Mouse (Mus musculus) liver, embryonic 14.5 days (tissue): ENCODE measurements at regions not wholly inside any gene's neighbourhood (a gene's known extent, or its start where the extent isn't known, plus 50 kb on each side); places are given as distances from the start of the nearest gene placed in this dataset.

Experiments
- ATAC-seq: fragments of 200-750 bp; cut with Nextera tagmentation; 2 replicates; pipeline ENCODE4 v1.8.0; 2017; ENCODE audit warnings: moderate number of reproducible peaks, mild to moderate bottlenecking, moderate library complexity; ENCODE audit not compliant: insufficient read depth
- DNase-seq, 3 experiments: peaks; one replicate each; pipeline ENCODE4 v3.0.0-alpha.2; 2012 to 2013; ENCODE audit warnings: low read depth in 3 of 3, low spot score in 3 of 3
- H3K27ac ChIP-seq: fragments of 300-500 bp; sonication (generic); 2 replicates; pipeline ENCODE4 v1.5.1; 2014; ENCODE audit warnings: moderate library complexity, mild to moderate bottlenecking, control low read depth, inconsistent platforms
- H3K27me3 ChIP-seq: fragments of 300-500 bp; sonication (generic); 2 replicates; pipeline ENCODE4 v1.6.1; 2014; ENCODE audit warnings: mild to moderate bottlenecking, low read length, moderate library complexity; ENCODE audit not compliant: control insufficient read depth, insufficient read depth
- H3K36me3 ChIP-seq: fragments of 300-500 bp; sonication (generic); replicated peaks from 2 replicates; pipeline ENCODE4 v1.6.1; 2014; ENCODE audit warnings: low read depth; ENCODE audit not compliant: control insufficient read depth, insufficient read depth
- H3K4me1 ChIP-seq, 2 experiments: fragments of 200-500 bp in 1 of 2; fragments of 300-500 bp in 1 of 2; sonication (generic) in 1 of 2; replicated peaks; 2 replicates each; pipeline ENCODE4 v1.6.1; 2012 to 2014; ENCODE audit warnings: antibody characterized with exemption in 1 of 2, inconsistent platforms in 1 of 2, low read length in 1 of 2; ENCODE audit not compliant: control insufficient read depth in 2 of 2, insufficient read depth in 2 of 2
- H3K4me2 ChIP-seq: fragments of 300-500 bp; sonication (generic); 2 replicates; pipeline ENCODE4 v1.6.1; 2014; ENCODE audit warnings: low read depth, mild to moderate bottlenecking, control low read depth, moderate library complexity
- H3K4me3 ChIP-seq, 2 experiments: fragments of 200-500 bp in 1 of 2; fragments of 300-500 bp in 1 of 2; sonication (generic) in 1 of 2; 2 replicates each; pipeline ENCODE4 v1.5.1; 2012 to 2014; ENCODE audit warnings: low read depth in 2 of 2, low read length in 2 of 2, mild to moderate bottlenecking in 2 of 2, control low read depth in 1 of 2, inconsistent platforms in 1 of 2, moderate library complexity in 1 of 2; ENCODE audit not compliant: insufficient read depth in 1 of 2
- H3K9ac ChIP-seq: fragments of 300-500 bp; sonication (generic); replicated peaks from 2 replicates; pipeline ENCODE4 v1.6.1; 2014; ENCODE audit warnings: mild to moderate bottlenecking, control low read depth, moderate library complexity
- H3K9me3 ChIP-seq: fragments of 300-500 bp; sonication (generic); 2 replicates; pipeline ENCODE4 v1.6.1; 2016; ENCODE audit warnings: low read length, mixed read lengths; ENCODE audit not compliant: control insufficient read depth
- CTCF ChIP-seq: IDR thresholded peaks from 2 replicates; pipeline ENCODE4 v1.5.1; 2016; ENCODE audit warnings: antibody characterized with exemption, low read depth, control low read depth
- EP300 ChIP-seq: IDR thresholded peaks from 2 replicates; pipeline ENCODE4 v1.6.1; 2016; ENCODE audit warnings: antibody characterized with exemption, low read depth
- WGBS: fragments of 180-500 bp; shearing (Covaris S2); extraction: QIAGEN DNeasy Blood & Tissue Kit; methylation state at CpG from one replicate; pipeline ENCODE4 v1.1.7; 2014; ENCODE audit not compliant: insufficient replicate concordance; 5-methylcytosine and 5-hydroxymethylcytosine counted together

DNA sequence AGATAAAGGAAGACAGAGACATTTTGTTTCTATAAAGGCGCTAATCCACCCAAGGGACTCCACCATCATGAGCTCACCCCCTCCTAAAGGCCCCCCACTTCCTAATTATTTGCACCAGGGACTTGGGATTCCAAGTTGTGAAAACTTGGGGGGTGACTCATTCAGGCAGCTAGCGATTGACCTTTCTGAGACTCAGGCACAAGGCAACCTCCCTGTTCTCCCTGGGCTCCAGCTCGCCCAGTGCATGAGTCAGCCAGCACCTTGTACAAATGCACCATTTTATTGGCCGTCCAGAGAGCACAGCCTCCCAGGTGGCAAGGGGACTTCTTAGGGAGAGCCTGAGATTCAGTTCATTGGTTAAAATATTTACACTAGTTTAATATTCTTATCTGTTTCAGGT lies 78.0 kb upstream of the Dio3 start:
- Histone ChIP-seq H3K4me3 (no peak overlapping the region), H3K4me1 (no peaks in the 10 kb centered on the region; a peak in 1 of 4 replicates), H3K27ac (no peak overlapping the region), H3K9ac (no peak overlapping the region), H3K27me3 (no peaks in the 10 kb centered on the region), H3K4me2 (no peak overlapping the region), H3K9me3 (no peaks in the 10 kb centered on the region), H3K36me3 (no peaks in the 10 kb centered on the region)
- ATAC-seq (no peak), DNase-seq (no peak)
- WGBS: 61% methylated on average over 4 of the region's 4 CpGs
- TF ChIP-seq CTCF: no peak
- TF ChIP-seq EP300: no peak

DNA sequence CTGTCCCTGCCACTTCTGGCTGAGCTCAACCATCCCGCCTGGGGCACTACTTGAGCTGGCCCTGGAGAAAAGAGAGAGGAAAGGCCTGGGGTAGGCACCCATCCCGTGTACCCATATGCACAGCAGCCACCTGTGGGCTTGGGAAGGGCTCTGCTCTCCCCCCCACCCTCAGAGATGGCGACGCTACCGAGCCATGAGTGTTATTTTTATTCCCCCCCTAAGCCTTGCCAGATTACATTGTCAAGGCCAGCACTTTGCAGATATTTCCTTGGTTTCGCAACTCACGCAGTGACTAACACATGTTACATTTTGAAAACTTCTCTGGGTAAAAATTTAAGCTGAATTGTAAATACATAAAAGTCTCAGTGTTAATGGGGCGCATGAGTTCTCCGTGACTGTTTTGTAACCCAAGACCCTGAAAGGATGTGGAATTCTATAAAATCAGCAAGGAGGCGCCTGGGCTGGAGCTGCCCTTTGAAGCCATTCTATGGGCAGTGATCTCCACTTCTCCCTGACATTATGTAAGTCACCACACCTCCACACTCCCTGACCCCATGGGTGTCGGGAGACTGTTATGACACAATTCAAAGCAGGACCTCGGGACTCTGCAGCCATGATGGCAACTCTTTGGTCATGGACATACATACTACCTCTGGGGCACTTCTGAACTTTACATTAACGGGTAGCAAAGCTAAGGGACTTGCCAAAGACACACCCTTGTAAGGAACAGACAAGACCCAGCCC lies 75.4 kb upstream of the Dio3 start:
- no peak overlapping the region for H3K4me3 ChIP-seq
- H3K4me1 ChIP-seq: no peaks in the 10 kb centered on the region; a peak in 2 of 4 replicates
- no peak overlapping the region for H3K27ac ChIP-seq
- DNase-seq: no peak
- H3K9ac ChIP-seq: no peak overlapping the region
- no peaks in the 10 kb centered on the region for H3K27me3 ChIP-seq
- no peaks in the 10 kb centered on the region for H3K9me3 ChIP-seq
- TF ChIP-seq EP300 (no peak), CTCF (no peak)
- no peak for ATAC-seq
- H3K36me3 ChIP-seq: no peaks in the 10 kb centered on the region
- H3K4me2 ChIP-seq: no peak overlapping the region
- 48% methylated on average over 13 of the region's 13 CpGs for WGBS

DNA sequence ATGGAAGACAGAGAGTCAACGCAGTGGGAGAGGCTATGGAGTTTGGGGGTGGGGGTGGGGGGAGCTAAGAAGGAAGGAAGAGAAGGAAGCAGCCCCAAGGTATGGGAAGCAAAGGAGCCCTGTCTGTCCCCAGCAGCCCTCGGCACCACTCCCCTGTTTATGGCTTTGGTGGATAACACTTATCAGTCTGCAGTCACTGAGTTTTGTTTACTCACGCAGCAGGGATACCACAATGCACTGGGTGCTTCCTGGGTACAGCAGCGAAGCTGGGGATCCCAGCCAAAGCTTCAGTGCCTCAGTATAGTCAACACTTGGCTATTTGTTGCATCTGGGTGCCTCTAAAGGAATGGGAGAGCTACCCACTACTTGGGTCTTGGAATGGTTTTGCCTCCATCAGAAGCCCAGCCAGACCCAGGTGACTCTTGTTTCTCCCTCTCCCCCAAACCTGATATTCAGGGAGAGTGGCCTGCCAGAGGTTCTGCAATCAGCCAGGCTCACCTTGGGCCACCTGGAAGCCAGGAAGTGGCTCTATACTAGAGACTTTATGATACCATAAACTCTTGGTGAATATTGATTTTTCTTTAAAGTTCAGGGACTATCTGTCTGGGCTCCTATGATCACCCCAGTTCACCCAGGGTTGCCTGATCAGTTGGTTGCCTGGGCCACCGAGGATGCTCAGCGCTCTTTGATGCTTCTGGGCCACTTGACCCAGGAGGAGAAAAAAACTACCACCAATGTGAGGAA lies 74.5 kb upstream of the Dio3 start:
- no peak overlapping the region for H3K27ac ChIP-seq

DNA sequence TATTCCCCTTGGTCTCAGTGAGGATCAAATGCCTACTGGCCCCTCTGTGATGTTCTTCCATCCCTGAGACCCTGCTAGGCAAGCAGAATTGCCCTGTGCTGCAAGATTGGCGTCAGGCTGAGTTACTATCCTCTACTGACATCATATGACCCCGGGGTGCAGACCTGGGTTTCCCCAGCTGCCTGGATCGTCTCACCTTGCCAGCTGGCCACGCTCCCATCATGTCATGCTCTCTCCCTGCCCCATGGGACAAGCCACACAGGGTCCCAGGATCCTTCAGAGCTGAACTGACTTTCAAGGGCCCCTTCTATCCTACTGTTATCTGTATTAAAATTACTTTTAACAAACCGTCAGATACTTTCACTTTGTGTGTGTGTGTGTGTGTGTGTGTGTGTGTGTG lies 72.6 kb upstream of the Dio3 start:
- 36% methylated on average over 5 of the region's 5 CpGs for WGBS
- Histone ChIP-seq H3K9ac (no peak overlapping the region), H3K9me3 (no peaks in the 10 kb centered on the region), H3K27me3 (no peaks in the 10 kb centered on the region), H3K27ac (no peak overlapping the region), H3K36me3 (no peaks in the 10 kb centered on the region), H3K4me1 (no peaks in the 10 kb centered on the region; a peak in 2 of 4 replicates), H3K4me2 (no peak overlapping the region), H3K4me3 (no peak overlapping the region)
- TF ChIP-seq EP300: no peak
- no peak for DNase-seq
- no peak for ATAC-seq

More for the DNA sequence above, 74.5 kb upstream of the Dio3 start:
- 30% methylated on average over 6 of the region's 6 CpGs for WGBS
- Histone ChIP-seq H3K9ac (no peak overlapping the region), H3K4me3 (no peak overlapping the region), H3K4me2 (no peak overlapping the region), H3K4me1 (no peaks in the 10 kb centered on the region; a peak in 2 of 4 replicates), H3K36me3 (no peaks in the 10 kb centered on the region), H3K27me3 (no peaks in the 10 kb centered on the region), H3K9me3 (no peaks in the 10 kb centered on the region)
- ATAC-seq (no peak), DNase-seq (no peak)
- TF ChIP-seq CTCF (no peak), EP300 (no peak)

DNA sequence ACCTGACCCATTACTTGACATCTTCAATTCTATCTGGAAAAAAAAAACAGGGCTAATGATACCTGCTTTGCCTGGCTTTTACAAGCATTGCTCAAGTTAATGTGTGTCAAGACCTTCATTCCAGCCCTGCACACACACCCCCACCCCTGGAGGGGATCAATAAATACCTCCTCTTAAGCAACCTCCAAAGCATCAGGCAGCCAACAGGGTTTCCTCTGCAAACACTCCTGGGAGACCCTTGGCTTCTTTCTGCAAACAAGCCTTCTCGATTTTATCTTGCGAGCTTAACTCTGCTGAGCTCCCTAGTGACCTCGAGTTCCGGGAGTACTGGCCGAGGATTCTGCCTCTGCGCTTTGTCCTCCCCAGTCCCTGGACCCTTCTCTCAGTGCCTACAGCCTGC lies 72.1 kb upstream of the Dio3 start:
- no peak for ATAC-seq
- no peak overlapping the region for H3K27ac ChIP-seq
- H3K9me3 ChIP-seq: no peaks in the 10 kb centered on the region
- H3K27me3 ChIP-seq: no peaks in the 10 kb centered on the region
- 32% methylated on average over 6 of the region's 6 CpGs for WGBS
- TF ChIP-seq EP300: no peak
- TF ChIP-seq CTCF: no peak
- no peaks in the 10 kb centered on the region; a peak in 2 of 4 replicates for H3K4me1 ChIP-seq
- H3K36me3 ChIP-seq: no peaks in the 10 kb centered on the region
- no peak overlapping the region for H3K9ac ChIP-seq
- no peak overlapping the region for H3K4me2 ChIP-seq
- DNase-seq: no peak
- no peak overlapping the region for H3K4me3 ChIP-seq
